Mouse (Mus musculus): Measurements from ENCODE around the gene Rassf3.

Gene Rassf3

GRCm38 (mm10) chr10:121368783-121369465 is 107.2 kb downstream of the Rassf3 start:
- DNase-seq (ENCODE audit: low read depth, low spot score), result no peak

- DNase-seq (ENCODE audit: low read depth, low spot score), result no peak
Measured at GRCm38 (mm10) chr10:121367780-121368179, 108.4 kb downstream of the Rassf3 start.

DNA sequence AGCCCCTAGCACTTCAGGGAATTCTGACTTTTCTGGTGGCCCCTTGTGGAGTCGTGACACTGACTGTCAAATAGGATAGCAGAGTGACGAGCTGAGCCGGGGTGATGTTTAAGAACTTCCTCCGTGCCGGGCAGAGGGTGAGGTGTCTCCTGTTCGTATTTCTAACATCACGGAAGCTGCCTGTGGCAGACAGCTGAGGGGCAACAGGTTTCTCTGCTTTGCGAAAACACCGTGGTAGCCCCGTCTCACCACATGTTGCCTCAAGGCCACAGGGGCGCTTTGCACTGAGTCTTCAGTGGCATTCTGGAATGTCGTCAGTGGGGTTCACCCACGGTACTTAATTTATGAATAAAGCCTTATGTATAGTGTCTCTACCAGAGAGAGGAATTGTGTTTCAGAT is 108.9 kb downstream of the Rassf3 start:
- no peak for DNase-seq (ENCODE audit: low read depth, low spot score)

- DNase-seq (ENCODE audit: low read depth, low spot score), result no peak
Measured at GRCm38 (mm10) chr10:121365781-121366272, 110.3 kb downstream of the Rassf3 start.

DNA sequence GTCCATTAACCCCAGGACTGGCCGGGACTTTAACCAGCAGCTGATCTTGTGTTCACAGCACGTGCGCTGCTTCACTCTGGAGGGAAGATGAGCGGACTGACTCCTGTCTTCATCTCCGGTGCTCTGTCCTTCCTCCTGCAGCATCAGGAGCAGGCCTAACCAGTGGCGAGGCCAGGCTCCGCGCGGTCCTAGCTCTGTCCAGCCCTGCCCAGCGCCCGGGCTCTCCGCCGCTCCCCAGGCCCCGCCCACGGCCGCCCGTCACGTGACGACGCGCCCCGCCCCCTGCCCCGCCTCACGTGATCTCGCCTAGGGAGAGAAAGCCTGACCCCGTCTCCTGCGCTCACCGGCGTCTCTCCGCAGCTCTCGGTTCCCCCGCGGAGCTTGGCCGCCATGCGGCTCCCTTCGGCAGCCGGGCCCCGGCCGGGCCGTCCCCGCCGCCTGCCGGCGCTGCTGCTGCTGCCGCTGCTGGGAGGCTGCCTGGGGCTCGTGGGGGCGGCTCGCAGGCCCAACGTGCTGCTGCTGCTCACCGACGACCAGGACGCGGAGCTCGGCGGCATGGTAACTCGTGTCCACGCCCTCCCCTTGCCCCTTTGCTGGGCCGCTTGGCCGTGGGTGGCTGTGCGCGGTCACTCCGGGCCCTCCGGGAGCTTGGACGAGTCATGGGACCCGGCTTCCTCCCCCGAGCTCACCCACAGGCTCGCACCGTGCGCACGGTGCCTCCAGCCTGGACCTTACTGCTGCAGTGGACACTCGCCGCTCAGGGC is 111.2 kb downstream of the Rassf3 start, which contains the start of gene Gns:
Gene Gns (plus strand): TSS at position 290 of the 764 bp plus-strand sequence.
- DNase-seq (ENCODE audit: low read depth, low spot score), result peak; percentile 49

- no peak for DNase-seq (ENCODE audit: low read depth, low spot score)
Measured at GRCm38 (mm10) chr10:121364306-121364705, 111.8 kb downstream of the Rassf3 start.

DNA sequence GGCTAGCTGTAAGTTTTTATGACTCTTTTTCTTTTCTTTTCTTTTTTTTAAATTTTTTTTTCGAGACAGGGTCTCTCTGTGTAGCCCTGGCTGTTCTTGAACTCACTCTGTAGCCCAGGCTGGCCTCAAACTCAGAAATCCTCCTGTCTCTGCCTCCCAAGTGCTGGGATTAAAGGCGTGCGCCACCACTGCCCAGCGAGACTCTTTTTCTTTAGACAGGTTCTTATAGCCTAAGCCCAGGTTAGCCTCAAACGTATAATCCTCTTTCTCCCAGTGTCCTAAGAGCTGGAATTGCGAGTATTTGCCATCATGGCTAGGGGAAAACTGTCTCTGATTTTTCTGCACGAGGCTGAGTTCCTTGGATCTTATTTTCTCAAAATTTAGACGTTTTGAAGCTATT is 112.9 kb downstream of the Rassf3 start:
- DNase-seq (ENCODE audit: low read depth, low spot score), result no peak

DNA sequence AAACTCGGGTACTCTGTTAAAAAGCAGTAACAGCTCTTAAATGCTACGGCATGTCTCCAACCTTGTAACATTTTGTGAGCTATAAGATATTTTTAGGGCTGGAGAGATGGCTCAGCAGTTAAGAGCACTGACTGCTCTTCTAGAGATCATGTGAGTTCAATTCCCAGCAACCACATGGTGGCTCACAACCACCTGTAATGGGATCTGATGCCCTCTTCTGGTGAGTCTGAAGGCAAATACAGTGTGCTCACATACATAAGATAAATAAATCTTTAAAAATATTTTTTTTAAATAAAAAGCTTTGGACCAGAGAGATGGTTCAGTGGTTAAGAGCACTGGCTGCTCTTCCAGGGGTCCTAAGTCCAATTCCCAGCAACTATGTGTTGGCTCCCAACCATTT is 115.8 kb downstream of the Rassf3 start:
- DNase-seq (ENCODE audit: low read depth, low spot score), result no peak

Measured in WW6 (cell line).